Mouse (Mus musculus) G1E (cell line): ENCODE measurements around the gene Fgfr2.

Experiments
- CTCF ChIP-seq: IDR thresholded peaks from 2 replicates; pipeline ENCODE4 v1.5.1; 2012; ENCODE audit warnings: low read depth, low read length, inconsistent platforms, mixed read lengths
- POLR2AphosphoS5 ChIP-seq: IDR thresholded peaks from 2 replicates; pipeline ENCODE4 v1.6.1; 2012; ENCODE audit warnings: low read depth, low read length, inconsistent platforms; ENCODE audit not compliant: insufficient replicate concordance
- TAL1 ChIP-seq: conservative IDR thresholded peaks from 2 replicates; pipeline ENCODE4 v1.6.1; 2012; ENCODE audit warnings: low read depth, low read length, inconsistent platforms, mixed read lengths

DNA sequence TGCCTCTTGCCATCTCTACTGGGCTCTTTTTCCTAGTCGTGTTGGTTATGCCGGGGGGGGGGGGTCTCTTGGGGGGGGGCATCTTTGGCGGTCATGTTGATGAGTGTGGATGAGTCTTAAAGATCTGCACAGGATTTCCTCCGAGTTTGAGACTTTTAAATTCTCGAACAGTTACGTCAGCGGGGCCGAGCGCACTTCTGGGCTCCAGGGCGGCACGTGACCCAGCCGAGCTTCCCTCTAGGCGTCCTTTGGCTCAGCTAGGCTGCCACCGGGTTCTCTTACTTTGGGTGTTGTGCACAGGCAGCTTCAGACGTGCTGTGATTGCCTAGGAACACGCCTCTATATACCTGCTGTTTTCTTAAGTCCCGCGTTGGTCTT, 2476.4 kb downstream of the Fgfr2 start:
- TF ChIP-seq CTCF (no peak), POLR2AphosphoS5 (no peak), TAL1 (no peak)
